Mouse (Mus musculus): ENCODE results near the gene Slc6a16.

The Slc6a16 gene

GRCm38 (mm10) chr7:45312686-45313453, 72.0 kb downstream of the Slc6a16 start:
- DNase-seq (ENCODE audit: low read depth, low spot score): peak; percentile 58

DNA sequence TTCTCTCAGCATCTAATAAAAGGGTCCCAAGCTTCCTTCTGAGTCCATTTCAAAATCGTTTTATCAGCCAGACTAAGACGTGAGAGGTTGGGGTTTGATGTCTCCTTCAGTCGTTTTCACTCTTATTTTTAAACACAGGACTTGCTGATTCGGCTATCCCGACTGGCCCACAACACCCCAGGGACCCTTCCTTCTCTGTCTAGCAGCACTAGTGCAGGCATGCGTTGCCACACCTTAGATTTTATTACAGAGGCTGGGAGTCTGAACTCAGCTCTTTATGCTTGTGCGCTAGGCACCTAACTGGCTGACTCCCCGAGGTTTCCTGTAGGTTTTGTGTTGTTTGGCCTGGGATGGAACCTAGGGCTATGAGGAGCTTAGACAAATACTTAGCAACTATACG, 72.6 kb downstream of the Slc6a16 start:
- no peak for DNase-seq (ENCODE audit: low read depth, low spot score)

- DNase-seq (ENCODE audit: low read depth, low spot score): no peak
Observed at GRCm38 (mm10) chr7:45315182-45315701, 74.4 kb downstream of the Slc6a16 start.

GRCm38 (mm10) chr7:45316536-45316935, 75.7 kb downstream of the Slc6a16 start:
- no peak for DNase-seq (ENCODE audit: low read depth, low spot score)

DNA sequence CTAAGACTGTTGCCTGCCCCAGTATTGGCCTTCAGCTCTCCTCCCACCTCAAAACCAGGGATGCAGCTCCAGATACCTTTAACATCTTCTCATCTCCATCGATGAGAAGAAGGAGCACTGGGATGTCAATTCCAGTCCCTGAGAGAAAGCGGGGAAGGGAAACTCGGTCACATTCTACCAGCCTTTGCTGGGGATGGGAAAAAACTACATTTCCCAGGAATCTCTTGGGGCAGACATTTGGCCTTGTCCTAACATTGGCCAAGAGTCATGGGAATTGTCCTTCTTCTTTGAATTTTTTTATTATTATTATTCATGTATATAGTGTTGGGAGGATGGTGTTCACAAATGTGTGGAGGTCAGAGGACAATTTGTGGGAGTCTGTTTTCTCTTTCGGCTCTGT, 81.4 kb downstream of the Slc6a16 start:
- DNase-seq (ENCODE audit: low read depth, low spot score): no peak
